Mouse (Mus musculus): Measurements from ENCODE around the gene Rcbtb2. TPM values are rescaled to one million over a fixed set of nuclear protein-coding genes. Genes with fewer than 3 reads are reported as not detected.

The Rcbtb2 gene
- polyA plus RNA-seq, 1 experiment: 28.9 TPM

DNA sequence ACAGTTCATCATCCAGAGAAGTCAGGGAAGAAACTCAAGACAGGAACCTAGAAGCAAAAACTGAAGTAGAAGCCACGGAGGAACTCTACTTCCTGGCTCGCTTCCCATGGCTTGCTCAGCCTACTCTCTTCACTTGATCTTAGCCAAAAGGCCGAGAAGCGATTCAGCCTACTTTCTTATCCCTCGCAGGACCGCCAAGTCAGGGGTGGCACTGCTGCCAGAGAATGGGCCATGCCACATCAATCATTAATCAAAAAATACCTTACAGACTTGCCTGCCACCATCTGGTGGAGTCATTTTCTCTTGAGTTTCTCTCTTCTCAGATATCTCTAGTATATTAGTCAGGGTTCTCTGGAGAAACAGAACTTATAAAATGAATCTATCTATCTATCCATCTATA, 42.3 kb downstream of the Rcbtb2 start:
- DNase-seq: no peak
- Histone ChIP-seq H3K4me1 (ENCODE audit: control insufficient read depth, insufficient read depth, low read length) (no peaks in the 10 kb centered on the region), H3K4me3 (replicated peaks; ENCODE audit: extremely low read depth, low read depth, low read length) (no peak overlapping the region)
- TF ChIP-seq CTCF (IDR thresholded peaks at IDR 0.05; ENCODE audit: insufficient read depth, low read length): no peak
- TF ChIP-seq POLR2A (IDR thresholded peaks at IDR 0.05; ENCODE audit: borderline replicate concordance, extremely low read depth, low read depth, low read length): no peak
- 84% methylated on average over 6 of the region's 6 CpGs for WGBS

DNA sequence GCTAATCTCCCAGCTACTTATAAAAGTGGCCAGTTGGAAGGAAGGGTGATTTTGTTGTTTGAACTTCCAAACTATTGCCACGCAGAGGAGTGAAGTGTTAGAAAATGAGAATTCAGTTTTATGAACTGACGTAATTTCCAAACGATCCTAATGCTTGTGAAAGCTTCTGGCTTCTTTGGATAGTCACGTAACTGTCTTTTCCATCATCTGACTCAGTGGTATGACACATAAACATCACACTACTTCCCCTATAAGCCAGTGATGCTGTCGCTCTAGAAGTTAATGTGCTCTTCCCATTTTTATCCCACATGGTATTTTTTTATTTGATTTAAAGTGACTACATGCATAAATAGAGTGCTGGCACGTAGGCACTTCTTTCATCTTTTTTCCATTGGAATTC, 45.8 kb downstream of the Rcbtb2 start:
- Histone ChIP-seq H3K4me1 (ENCODE audit: control insufficient read depth, insufficient read depth, low read length) (no peaks in the 10 kb centered on the region), H3K4me3 (replicated peaks; ENCODE audit: extremely low read depth, low read depth, low read length) (no peak overlapping the region)
- no peak for DNase-seq
- TF ChIP-seq CTCF (IDR thresholded peaks at IDR 0.05; ENCODE audit: insufficient read depth, low read length) (no peak), POLR2A (IDR thresholded peaks at IDR 0.05; ENCODE audit: borderline replicate concordance, extremely low read depth, low read depth, low read length) (no peak)
- 82% methylated on average over 6 of the region's 6 CpGs for WGBS

GRCm38 (mm10) chr14:73169926-73170844, 47.3 kb downstream of the Rcbtb2 start:
- Histone ChIP-seq H3K4me1 (ENCODE audit: control insufficient read depth, insufficient read depth, low read length) (no peaks in the 10 kb centered on the region), H3K4me3 (replicated peaks; ENCODE audit: extremely low read depth, low read depth, low read length) (no peak overlapping the region)
- WGBS: 94% methylated on average over 13 of the region's 13 CpGs
- TF ChIP-seq POLR2A (IDR thresholded peaks at IDR 0.05; ENCODE audit: borderline replicate concordance, extremely low read depth, low read depth, low read length) (no peak), CTCF (IDR thresholded peaks at IDR 0.05; ENCODE audit: insufficient read depth, low read length) (no peak)
- DNase-seq: no peak

GRCm38 (mm10) chr14:73172196-73173011, 49.6 kb downstream of the Rcbtb2 start:
- 60% methylated on average over 12 of the region's 12 CpGs for WGBS
- TF ChIP-seq POLR2A (IDR thresholded peaks at IDR 0.05; ENCODE audit: borderline replicate concordance, extremely low read depth, low read depth, low read length) (no peak), CTCF (IDR thresholded peaks at IDR 0.05; ENCODE audit: insufficient read depth, low read length) (no peak)
- no peak for DNase-seq
- H3K4me3 ChIP-seq (replicated peaks; ENCODE audit: extremely low read depth, low read depth, low read length): no peak overlapping the region
- no peaks in the 10 kb centered on the region for H3K4me1 ChIP-seq (ENCODE audit: control insufficient read depth, insufficient read depth, low read length)

GRCm38 (mm10) chr14:73173662-73174061, 50.8 kb downstream of the Rcbtb2 start:
- DNase-seq: no peak
- H3K4me3 ChIP-seq (replicated peaks; ENCODE audit: extremely low read depth, low read depth, low read length): no peak overlapping the region
- TF ChIP-seq POLR2A (IDR thresholded peaks at IDR 0.05; ENCODE audit: borderline replicate concordance, extremely low read depth, low read depth, low read length) (no peak), CTCF (IDR thresholded peaks at IDR 0.05; ENCODE audit: insufficient read depth, low read length) (no peak)
- 81% methylated on average over 11 of the region's 11 CpGs for WGBS
- H3K4me1 ChIP-seq (ENCODE audit: control insufficient read depth, insufficient read depth, low read length): no peaks in the 10 kb centered on the region

- DNase-seq: no peak
- Histone ChIP-seq H3K4me3 (replicated peaks; ENCODE audit: extremely low read depth, low read depth, low read length) (no peak overlapping the region), H3K4me1 (ENCODE audit: control insufficient read depth, insufficient read depth, low read length) (no peaks in the 10 kb centered on the region)
- WGBS: 80% methylated on average over 7 of the region's 7 CpGs
- TF ChIP-seq POLR2A (IDR thresholded peaks at IDR 0.05; ENCODE audit: borderline replicate concordance, extremely low read depth, low read depth, low read length): no peak
- no peak for TF ChIP-seq CTCF (IDR thresholded peaks at IDR 0.05; ENCODE audit: insufficient read depth, low read length)
Measured at GRCm38 (mm10) chr14:73174091-73174995, 51.5 kb downstream of the Rcbtb2 start.

GRCm38 (mm10) chr14:73175031-73175430, 52.2 kb downstream of the Rcbtb2 start:
- 81% methylated on average over 1 of the region's 1 CpGs for WGBS
- no peaks in the 10 kb centered on the region for H3K4me1 ChIP-seq (ENCODE audit: control insufficient read depth, insufficient read depth, low read length)

DNA sequence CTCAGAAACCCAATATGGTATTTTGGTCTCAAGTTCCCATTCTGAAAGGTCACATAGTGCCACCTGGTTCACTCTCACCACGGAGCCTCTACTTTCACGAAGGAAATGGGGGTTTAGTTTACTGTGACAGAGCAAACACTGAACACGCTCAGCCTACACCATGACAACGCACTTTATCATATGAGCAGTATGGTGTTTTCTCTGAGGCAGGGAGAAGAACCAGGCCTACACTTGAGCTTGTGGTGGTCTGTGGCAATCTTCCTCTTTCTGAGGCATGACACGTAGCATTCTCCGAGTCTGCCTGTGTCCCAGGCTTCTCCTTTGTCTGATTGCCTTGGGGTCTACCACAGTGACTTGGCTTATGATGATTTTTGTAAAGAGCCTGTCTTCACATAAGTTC, 53.0 kb downstream of the Rcbtb2 start:
- no peaks in the 10 kb centered on the region for H3K4me1 ChIP-seq (ENCODE audit: control insufficient read depth, insufficient read depth, low read length)
- 71% methylated on average over 6 of the region's 6 CpGs for WGBS

More at GRCm38 (mm10) chr14:73175031-73175430, 52.2 kb downstream of the Rcbtb2 start:
- DNase-seq: no peak
- no peak overlapping the region for H3K4me3 ChIP-seq (replicated peaks; ENCODE audit: extremely low read depth, low read depth, low read length)
- TF ChIP-seq CTCF (IDR thresholded peaks at IDR 0.05; ENCODE audit: insufficient read depth, low read length): no peak
- TF ChIP-seq POLR2A (IDR thresholded peaks at IDR 0.05; ENCODE audit: borderline replicate concordance, extremely low read depth, low read depth, low read length): no peak

GRCm38 (mm10) chr14:73176266-73176665, 53.4 kb downstream of the Rcbtb2 start:
- Histone ChIP-seq H3K4me1 (ENCODE audit: control insufficient read depth, insufficient read depth, low read length) (no peaks in the 10 kb centered on the region), H3K4me3 (replicated peaks; ENCODE audit: extremely low read depth, low read depth, low read length) (no peak overlapping the region)
- TF ChIP-seq POLR2A (IDR thresholded peaks at IDR 0.05; ENCODE audit: borderline replicate concordance, extremely low read depth, low read depth, low read length): no peak
- TF ChIP-seq CTCF (IDR thresholded peaks at IDR 0.05; ENCODE audit: insufficient read depth, low read length): no peak
- no peak for DNase-seq
- WGBS: 82% methylated on average over 5 of the region's 5 CpGs

More for the DNA sequence above, 53.0 kb downstream of the Rcbtb2 start:
- no peak overlapping the region for H3K4me3 ChIP-seq (replicated peaks; ENCODE audit: extremely low read depth, low read depth, low read length)
- DNase-seq: no peak
- no peak for TF ChIP-seq POLR2A (IDR thresholded peaks at IDR 0.05; ENCODE audit: borderline replicate concordance, extremely low read depth, low read depth, low read length)
- no peak for TF ChIP-seq CTCF (IDR thresholded peaks at IDR 0.05; ENCODE audit: insufficient read depth, low read length)
